Mouse (Mus musculus) stomach, postnatal 0 days (tissue): Measurements from ENCODE around the gene Ostn. TPM values are rescaled to one million over a fixed set of nuclear protein-coding genes. Genes with fewer than 3 reads are reported as not detected.
"Not testable (repeated sequence)": the region's sequence is repeated elsewhere in the genome, so short reads cannot be mapped to it uniquely, and the experiment has no call there.

Experiments
- ATAC-seq: fragments of 200-750 bp; cut with Nextera tagmentation; 2 replicates; pipeline ENCODE4 v1.8.0; 2017; ENCODE audit not compliant: low FRiP score, low TSS enrichment
- DNase-seq: peaks from one replicate; pipeline ENCODE4 v3.0.0-alpha.2; 2016; ENCODE audit warnings: low spot score
- H3K27ac ChIP-seq: fragments of 300-500 bp; sonication (generic); replicated peaks from 2 replicates; pipeline ENCODE4 v1.5.1; 2014; ENCODE audit warnings: mild to moderate bottlenecking, control low read depth
- H3K27me3 ChIP-seq: fragments of 300-500 bp; sonication (generic); 2 replicates; pipeline ENCODE4 v1.6.1; 2014; ENCODE audit warnings: low read length; ENCODE audit not compliant: control insufficient read depth, insufficient read depth
- H3K36me3 ChIP-seq: fragments of 300-500 bp; sonication (generic); 2 replicates; pipeline ENCODE4 v1.6.1; 2014; ENCODE audit warnings: low read length, mixed read lengths; ENCODE audit not compliant: control insufficient read depth, insufficient read depth
- H3K4me1 ChIP-seq: fragments of 300-500 bp; sonication (generic); replicated peaks from 2 replicates; pipeline ENCODE4 v1.6.1; 2014; ENCODE audit warnings: antibody characterized with exemption; ENCODE audit not compliant: control insufficient read depth, insufficient read depth
- H3K4me2 ChIP-seq: fragments of 300-500 bp; sonication (generic); replicated peaks from 2 replicates; pipeline ENCODE4 v1.6.1; 2014; ENCODE audit warnings: low read depth, mild to moderate bottlenecking, control low read depth, moderate library complexity
- H3K4me3 ChIP-seq: fragments of 300-500 bp; sonication (generic); 2 replicates; pipeline ENCODE4 v1.5.1; 2014; ENCODE audit warnings: low read depth, low read length, control low read depth
- H3K9ac ChIP-seq: fragments of 300-500 bp; sonication (generic); 2 replicates; pipeline ENCODE4 v1.6.1; 2014; ENCODE audit warnings: mild to moderate bottlenecking, low read length, control low read depth, mixed read lengths
- H3K9me3 ChIP-seq: fragments of 300-500 bp; sonication (generic); 2 replicates; pipeline ENCODE4 v1.6.1; 2016; ENCODE audit warnings: low read length; ENCODE audit not compliant: control insufficient read depth
- CTCF ChIP-seq: IDR thresholded peaks from 2 replicates; pipeline ENCODE4 v1.5.1; 2016; ENCODE audit warnings: antibody characterized with exemption, low read depth, mild to moderate bottlenecking, moderate library complexity
- EP300 ChIP-seq: optimal IDR thresholded peaks from 2 replicates; pipeline ENCODE3; 2016; ENCODE audit warnings: antibody characterized with exemption
- WGBS: fragments of 180-500 bp; shearing (Covaris S2); extraction: QIAGEN DNeasy Blood & Tissue Kit; methylation state at CpG from one replicate; pipeline ENCODE4 v1.1.7; 2014; 5-methylcytosine and 5-hydroxymethylcytosine counted together
- polyA plus RNA-seq: library from polyadenylated mRNA; unstranded; fragments of >200 nt; fragmentation: Nextera tagmentation; extraction: Ambion mirVana; gene quantifications from 2 replicates; pipeline ENCODE4 v1.2.1, GENCODE M21; 2015

The Ostn gene
- not detected in 2 replicates for polyA plus RNA-seq

DNA sequence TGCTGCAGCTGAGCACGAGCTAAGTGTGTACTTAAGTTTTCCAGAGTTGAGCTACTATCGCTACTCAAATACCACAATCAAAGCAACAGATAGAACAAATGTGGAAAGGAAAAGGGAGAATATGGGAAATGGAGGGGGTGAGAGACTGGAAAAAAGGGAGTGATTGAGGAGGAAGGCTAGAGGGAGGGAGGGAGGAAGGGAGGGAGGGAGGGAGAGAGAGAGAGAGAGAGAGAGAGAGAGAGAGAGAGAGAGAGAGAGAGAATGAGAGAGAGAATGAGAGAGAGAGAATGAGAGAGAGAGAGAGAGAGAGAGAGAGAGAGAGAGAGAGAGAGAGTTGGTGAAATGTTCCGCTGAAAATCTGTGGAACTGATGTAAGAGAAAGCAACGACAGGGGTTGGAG, at the start of gene Ostn:
Ostn (plus strand) TSS at position 301 of the 400 bp plus-strand sequence.
- not testable (repeated sequence) for H3K27ac ChIP-seq, H3K4me2 ChIP-seq, H3K36me3 ChIP-seq, DNase-seq, H3K9me3 ChIP-seq, H3K4me1 ChIP-seq, H3K9ac ChIP-seq, H3K4me3 ChIP-seq, H3K27me3 ChIP-seq, ATAC-seq
- 62% methylated on average over 4 of the region's 4 CpGs for WGBS

DNA sequence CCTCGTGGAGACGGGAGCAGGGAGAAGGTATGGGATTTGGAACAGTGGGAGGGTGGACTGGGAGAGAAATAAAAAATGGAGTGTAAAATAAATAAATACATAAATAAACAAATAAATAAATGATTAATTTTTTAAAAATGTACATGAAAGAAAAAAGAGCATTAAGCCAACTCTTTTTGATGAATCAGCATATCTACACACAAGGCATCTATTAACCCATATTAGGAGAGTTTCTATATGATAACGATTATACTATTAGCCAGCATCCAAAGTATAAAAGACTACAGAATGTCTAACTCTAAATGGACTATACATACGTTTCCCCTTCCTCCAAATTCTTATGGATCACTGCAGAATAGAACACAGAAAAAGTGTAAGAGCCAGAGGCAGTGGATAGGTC, 38.5 kb upstream of the Ostn start:
- no peak overlapping the region for H3K9ac ChIP-seq
- no peak overlapping the region for H3K27ac ChIP-seq
- WGBS: 72% methylated on average over 4 of the region's 4 CpGs
- H3K4me2 ChIP-seq: no peak overlapping the region
- H3K4me3 ChIP-seq: no peak overlapping the region
- no peak for ATAC-seq
- TF ChIP-seq EP300 (no peak), CTCF (no peak)
- no peaks in the 10 kb centered on the region for H3K9me3 ChIP-seq
- no peak for DNase-seq
- no peaks in the 10 kb centered on the region for H3K36me3 ChIP-seq
- H3K27me3 ChIP-seq: no peaks in the 10 kb centered on the region
- H3K4me1 ChIP-seq: no peaks in the 10 kb centered on the region

DNA sequence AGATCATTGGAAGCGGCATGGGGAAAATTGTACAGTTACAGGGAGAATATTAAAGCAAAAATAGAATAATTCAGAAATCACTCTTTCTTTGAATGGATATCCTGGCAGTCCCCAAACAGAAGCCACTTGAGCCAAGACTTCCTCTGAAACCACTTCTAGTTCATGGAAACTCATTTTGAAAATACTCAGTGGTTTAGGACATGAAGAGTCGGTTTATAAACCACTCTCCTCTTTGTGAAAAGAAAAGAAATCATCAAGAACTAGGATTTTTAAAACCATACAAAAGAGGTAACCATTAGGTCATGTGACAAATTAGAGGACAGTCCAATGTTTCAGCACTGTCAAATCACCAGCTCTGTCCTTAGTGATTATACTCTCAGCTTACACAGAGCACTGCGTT, 19.9 kb upstream of the Ostn start:
- ATAC-seq (no peak), DNase-seq (no peak)
- Histone ChIP-seq H3K4me1 (no peaks in the 10 kb centered on the region), H3K9me3 (no peaks in the 10 kb centered on the region), H3K9ac (no peak overlapping the region), H3K27ac (no peak overlapping the region), H3K36me3 (no peaks in the 10 kb centered on the region), H3K4me2 (no peak overlapping the region), H3K4me3 (no peak overlapping the region), H3K27me3 (no peaks in the 10 kb centered on the region)
- TF ChIP-seq CTCF (no peak), EP300 (no peak)
- 78% methylated on average over 3 of the region's 3 CpGs for WGBS

DNA sequence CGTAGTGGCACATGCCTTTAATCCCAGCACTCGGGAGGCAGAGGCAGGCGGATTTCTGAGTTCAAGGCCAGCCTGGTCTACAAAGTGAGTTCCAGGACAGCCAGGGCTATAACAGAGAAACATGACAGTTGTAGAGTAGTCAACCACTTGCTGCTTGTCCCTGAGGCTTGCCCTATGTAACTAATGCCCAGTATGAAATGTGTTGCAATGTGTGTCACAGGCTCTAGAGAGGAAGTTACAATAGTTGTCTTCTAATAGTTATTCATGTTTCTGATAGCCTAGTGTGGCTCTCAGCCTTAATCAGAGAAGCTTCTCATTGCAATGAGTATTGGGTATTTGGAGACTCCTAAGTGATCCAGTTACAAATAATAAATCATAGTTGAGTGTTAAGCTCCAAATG, 10.8 kb upstream of the Ostn start:
- DNase-seq: no peak
- ATAC-seq: no peak
- H3K4me2 ChIP-seq: no peak overlapping the region
- 91% methylated on average over 3 of the region's 3 CpGs for WGBS
- no peaks in the 10 kb centered on the region for H3K27me3 ChIP-seq
- TF ChIP-seq EP300: no peak
- no peak overlapping the region for H3K4me3 ChIP-seq
- no peaks in the 10 kb centered on the region for H3K36me3 ChIP-seq
- H3K9me3 ChIP-seq: no peaks in the 10 kb centered on the region
- no peak overlapping the region for H3K9ac ChIP-seq
- no peak overlapping the region for H3K27ac ChIP-seq
- no peaks in the 10 kb centered on the region for H3K4me1 ChIP-seq

DNA sequence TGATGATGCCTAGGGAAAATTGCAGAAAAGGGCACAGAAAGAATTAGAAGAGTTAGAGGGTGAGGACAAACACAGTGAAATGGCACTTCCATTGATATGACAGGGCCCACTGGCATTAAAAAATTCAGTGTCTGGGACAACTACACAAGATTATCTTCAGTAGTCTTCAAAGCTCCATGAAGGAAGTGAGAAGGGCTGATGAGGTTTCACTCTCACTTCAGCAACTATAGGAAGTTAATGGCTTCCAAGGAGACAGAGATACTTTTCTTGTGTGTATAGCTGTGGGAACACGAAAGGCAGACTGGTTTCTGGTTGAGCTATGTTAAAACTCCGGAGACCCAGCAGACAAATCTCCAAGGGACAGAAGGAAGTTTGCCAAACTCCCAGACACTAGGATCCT, 10.4 kb upstream of the Ostn start:
- Histone ChIP-seq H3K4me3 (no peak overlapping the region), H3K9me3 (no peaks in the 10 kb centered on the region), H3K4me2 (no peak overlapping the region), H3K9ac (no peak overlapping the region), H3K27ac (no peak overlapping the region), H3K36me3 (no peaks in the 10 kb centered on the region), H3K4me1 (no peaks in the 10 kb centered on the region), H3K27me3 (no peaks in the 10 kb centered on the region)
- WGBS: 76% methylated on average over 2 of the region's 2 CpGs
- DNase-seq (no peak), ATAC-seq (no peak)
- TF ChIP-seq CTCF (no peak), EP300 (no peak)

DNA sequence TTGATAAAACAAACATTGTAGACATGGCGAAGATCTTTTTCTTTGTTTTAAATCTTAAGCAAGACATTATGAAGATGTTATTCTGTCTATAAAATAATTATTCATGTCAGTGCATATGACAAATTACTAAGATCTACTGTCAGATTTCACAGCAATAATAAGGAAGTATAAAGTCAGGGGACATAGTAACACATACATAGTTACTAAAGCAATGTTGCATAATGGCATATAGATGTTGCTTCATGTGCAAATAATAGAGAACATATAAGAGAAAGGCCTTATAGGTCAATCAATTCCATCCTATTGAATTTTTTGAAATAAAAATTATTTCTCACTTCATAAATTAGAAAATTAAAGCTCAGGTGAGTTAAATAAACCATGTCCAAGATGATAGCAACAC, 11.8 kb downstream of the Ostn start:
- 69% methylated on average over 1 of the region's 1 CpGs for WGBS

DNA sequence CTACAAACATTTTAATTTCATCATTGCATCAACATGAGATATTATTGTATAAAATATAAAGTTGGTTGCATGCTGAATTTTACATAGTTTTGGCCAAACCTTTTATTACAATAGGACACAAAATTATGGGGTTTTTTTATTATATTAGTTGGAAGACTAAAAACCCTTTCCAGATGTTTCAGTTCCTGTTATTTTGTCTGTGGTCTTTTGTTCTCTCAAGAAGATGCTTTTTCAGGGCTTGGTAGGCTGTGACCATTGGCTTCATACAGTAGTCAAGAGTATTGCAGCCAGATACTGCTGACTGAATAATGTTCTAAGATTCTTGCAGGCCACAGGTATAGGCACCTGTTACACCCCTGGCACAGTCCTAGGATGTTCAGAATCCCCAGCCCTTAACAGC, 14.8 kb downstream of the Ostn start:
- H3K4me2 ChIP-seq: no peak overlapping the region
- TF ChIP-seq EP300: no peak
- TF ChIP-seq CTCF: no peak
- no peak for DNase-seq

More for the DNA sequence above, 11.8 kb downstream of the Ostn start:
- no peaks in the 10 kb centered on the region for H3K4me1 ChIP-seq
- no peaks in the 10 kb centered on the region for H3K27me3 ChIP-seq
- ATAC-seq: no peak
- no peak overlapping the region for H3K4me2 ChIP-seq
- H3K27ac ChIP-seq: no peak overlapping the region
- H3K9ac ChIP-seq: no peak overlapping the region
- H3K4me3 ChIP-seq: no peak overlapping the region
- no peaks in the 10 kb centered on the region for H3K9me3 ChIP-seq
- DNase-seq: no peak
- no peak for TF ChIP-seq CTCF
- no peaks in the 10 kb centered on the region for H3K36me3 ChIP-seq

More for the DNA sequence above, 14.8 kb downstream of the Ostn start:
- Histone ChIP-seq H3K27me3 (no peaks in the 10 kb centered on the region), H3K4me3 (no peak overlapping the region), H3K36me3 (no peaks in the 10 kb centered on the region), H3K27ac (no peak overlapping the region), H3K9ac (no peak overlapping the region), H3K4me1 (no peaks in the 10 kb centered on the region), H3K9me3 (no peaks in the 10 kb centered on the region)
- no peak for ATAC-seq
